Mouse (Mus musculus) midbrain, postnatal 0 days (tissue): Measurements from ENCODE around the gene Rgsl1. TPM values are rescaled to one million over a fixed set of nuclear protein-coding genes. Genes with fewer than 3 reads are reported as not detected.
"Not testable (repeated sequence)": the region's sequence is repeated elsewhere in the genome, so short reads cannot be mapped to it uniquely, and the experiment has no call there.

Experiments used
- ATAC-seq: fragments of 200-750 bp; cut with Nextera tagmentation; 2 replicates; pipeline ENCODE4 v1.8.0; 2017; ENCODE audit warnings: moderate number of reproducible peaks, mild to moderate bottlenecking, moderate TSS enrichment, moderate library complexity; ENCODE audit not compliant: low FRiP score
- DNase-seq: peaks from one replicate; pipeline ENCODE4 v3.0.0-alpha.2; 2015; ENCODE audit warnings: low spot score
- H3K27ac ChIP-seq: fragments of 300-500 bp; sonication (generic); 2 replicates; pipeline ENCODE4 v1.5.1; 2014; ENCODE audit warnings: low read depth, mild to moderate bottlenecking, low read length, mixed read lengths
- H3K27me3 ChIP-seq: fragments of 300-500 bp; sonication (generic); 2 replicates; pipeline ENCODE4 v1.6.1; 2014; ENCODE audit warnings: low read length, control low read depth, mixed read lengths; ENCODE audit not compliant: insufficient read depth
- H3K36me3 ChIP-seq: fragments of 300-500 bp; sonication (generic); 2 replicates; pipeline ENCODE4 v1.6.1; 2014; ENCODE audit warnings: low read length, control low read depth, mixed read lengths; ENCODE audit not compliant: insufficient read depth
- H3K4me1 ChIP-seq: fragments of 300-500 bp; sonication (generic); 2 replicates; pipeline ENCODE4 v1.6.1; 2014; ENCODE audit warnings: mild to moderate bottlenecking, control low read depth, antibody characterized with exemption, low read length, mixed read lengths; ENCODE audit not compliant: insufficient read depth
- H3K4me2 ChIP-seq: fragments of 300-500 bp; sonication (generic); 2 replicates; pipeline ENCODE4 v1.6.1; 2014; ENCODE audit warnings: low read depth, mild to moderate bottlenecking, low read length, mixed read lengths; ENCODE audit not compliant: poor library complexity, severe bottlenecking
- H3K4me3 ChIP-seq: fragments of 300-500 bp; sonication (generic); 2 replicates; pipeline ENCODE4 v1.5.1; 2014; ENCODE audit warnings: low read depth, mild to moderate bottlenecking, low read length, moderate library complexity
- H3K9ac ChIP-seq: fragments of 300-500 bp; sonication (generic); replicated peaks from 2 replicates; pipeline ENCODE4 v1.6.1; 2014; ENCODE audit warnings: mild to moderate bottlenecking, low read length, moderate library complexity, mixed read lengths; ENCODE audit not compliant: poor library complexity, severe bottlenecking
- H3K9me3 ChIP-seq: fragments of 300-500 bp; sonication (generic); 2 replicates; pipeline ENCODE4 v1.6.1; 2016; ENCODE audit warnings: low read length, control low read depth
- CTCF ChIP-seq: IDR thresholded peaks from 2 replicates; pipeline ENCODE4 v1.5.1; 2016; ENCODE audit warnings: antibody characterized with exemption, mild to moderate bottlenecking
- WGBS: fragments of 180-500 bp; shearing (Covaris S2); extraction: QIAGEN DNeasy Blood & Tissue Kit; methylation state at CpG from one replicate; pipeline ENCODE4 v1.1.7; 2014; 5-methylcytosine and 5-hydroxymethylcytosine counted together
- polyA plus RNA-seq: library from polyadenylated mRNA; unstranded; fragments of >200 nt; fragmentation: Nextera tagmentation; extraction: Ambion mirVana; gene quantifications from 2 replicates; pipeline ENCODE4 v1.2.1, GENCODE M21; 2015
- total RNA-seq: library from RNA; depleted of rRNA; stranded (reverse); fragments of >200 nt; gene quantifications from 2 replicates; pipeline ENCODE4 v1.2.3, GENCODE M21; 2014; rRNA removed

Rgsl1 gene
- 0.05 TPM in 1 of 2 replicates, not detected in the other for total RNA-seq
- polyA plus RNA-seq: 0.12 and 0.18 TPM in 2 replicates

GRCm38 (mm10) chr1:153844042-153844441, at the start of gene Rgsl1:
TSS of gene Rgsl1 (minus strand) at chr1:153844142.
- DNase-seq (no peak), ATAC-seq (no peak)
- Histone ChIP-seq H3K4me2 (no peak within 1 kb of the TSS), H3K4me1 (no peaks in the 10 kb centered on the region), H3K9me3 (no peaks in the 10 kb centered on the region), H3K27ac (no peak within 1 kb of the TSS), H3K4me3 (no peak within 1 kb of the TSS), H3K9ac (no peak within 1 kb of the TSS), H3K36me3 (no peaks in the 10 kb centered on the region), H3K27me3 (no peaks in the 10 kb centered on the region)
- no peak for TF ChIP-seq CTCF
- WGBS: 99% methylated on average over 8 of the region's 8 CpGs

GRCm38 (mm10) chr1:153891442-153891841, 47.5 kb upstream of the Rgsl1 start, which contains the start of gene Teddm1a:
TSS of gene Teddm1a (plus strand) at chr1:153891742.
- no peak within 1 kb of the TSS for H3K27ac ChIP-seq
- DNase-seq (no peak), ATAC-seq (no peak)
- H3K9me3 ChIP-seq: no peaks in the 10 kb centered on the region
- no peak within 1 kb of the TSS for H3K4me3 ChIP-seq
- no peak within 1 kb of the TSS for H3K9ac ChIP-seq
- TF ChIP-seq CTCF: no peak
- no peak within 1 kb of the TSS for H3K4me2 ChIP-seq
- no peaks in the 10 kb centered on the region for H3K36me3 ChIP-seq
- 72% methylated on average over 4 of the region's 4 CpGs for WGBS
- H3K4me1 ChIP-seq: no peaks in the 10 kb centered on the region
- no peaks in the 10 kb centered on the region for H3K27me3 ChIP-seq

DNA sequence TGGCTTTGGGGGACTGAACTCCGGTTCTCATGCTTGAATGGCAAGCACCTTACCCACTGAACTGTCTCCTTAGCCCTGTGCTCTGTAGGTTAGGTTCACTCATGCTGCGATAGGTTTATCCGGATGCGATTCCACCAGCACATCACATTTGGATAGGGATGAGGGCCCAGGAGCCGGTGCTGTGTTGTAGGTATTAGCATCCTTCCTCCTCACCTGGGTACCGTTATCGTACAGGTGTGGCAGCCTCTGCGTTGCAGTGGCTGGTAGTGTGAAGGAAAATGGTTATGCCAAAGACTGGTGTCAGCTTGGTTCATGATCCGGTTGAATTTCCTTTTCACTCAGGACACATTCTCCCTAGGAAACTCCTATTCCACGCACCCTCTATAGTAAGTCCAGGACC, 46.2 kb upstream of the Rgsl1 start:
- Histone ChIP-seq H3K9ac (no peak overlapping the region), H3K4me1 (no peaks in the 10 kb centered on the region), H3K27ac (no peak overlapping the region), H3K36me3 (no peaks in the 10 kb centered on the region), H3K9me3 (no peaks in the 10 kb centered on the region), H3K27me3 (no peaks in the 10 kb centered on the region), H3K4me2 (no peak overlapping the region), H3K4me3 (no peak overlapping the region)
- WGBS: 96% methylated on average over 10 of the region's 10 CpGs
- no peak for DNase-seq
- ATAC-seq: no peak
- no peak for TF ChIP-seq CTCF

- Histone ChIP-seq H3K36me3 (no peaks in the 10 kb centered on the region), H3K27ac (no peak overlapping the region), H3K4me2 (no peak overlapping the region), H3K9me3 (no peaks in the 10 kb centered on the region), H3K4me1 (no peaks in the 10 kb centered on the region), H3K9ac (no peak overlapping the region), H3K27me3 (no peaks in the 10 kb centered on the region), H3K4me3 (no peak overlapping the region)
- no peak for TF ChIP-seq CTCF
- WGBS: 27% methylated on average over 17 of the region's 17 CpGs
- ATAC-seq: peak; percentile 44; the same call in 1 of the 2 replicates
- peak; percentile 19 for DNase-seq
These were observed 42.2 kb upstream of the Rgsl1 start for GRCm38 (mm10) chr1:153886024-153886633.

- not testable (repeated sequence) for H3K27ac ChIP-seq, H3K36me3 ChIP-seq, ATAC-seq, H3K9ac ChIP-seq, H3K4me2 ChIP-seq, H3K4me3 ChIP-seq, H3K4me1 ChIP-seq, H3K9me3 ChIP-seq, H3K27me3 ChIP-seq, DNase-seq
- 96% methylated on average over 17 of the region's 17 CpGs for WGBS
These were observed 36.4 kb upstream of the Rgsl1 start for GRCm38 (mm10) chr1:153880391-153880790.

GRCm38 (mm10) chr1:153874045-153874444, 30.1 kb upstream of the Rgsl1 start, which contains the start of gene Teddm1b:
TSS of gene Teddm1b (plus strand) at chr1:153874345.
- Histone ChIP-seq H3K9me3 (no peaks in the 10 kb centered on the region), H3K36me3 (no peaks in the 10 kb centered on the region), H3K9ac (no peak within 1 kb of the TSS), H3K4me3 (no peak within 1 kb of the TSS), H3K4me2 (no peak within 1 kb of the TSS), H3K27ac (no peak within 1 kb of the TSS), H3K4me1 (no peaks in the 10 kb centered on the region), H3K27me3 (no peaks in the 10 kb centered on the region)
- ATAC-seq: no peak
- DNase-seq: no peak
- TF ChIP-seq CTCF: no peak
- 86% methylated on average over 6 of the region's 6 CpGs for WGBS
